Mouse (Mus musculus) thymus, postnatal 10 days (tissue): Measurements from ENCODE around the gene Ctnnd2.

Experiments
- DNase-seq, 2 experiments: peaks; one replicate each; pipeline ENCODE4 v3.0.0; 2021; ENCODE audit warnings: low spot score in 2 of 2

The Ctnnd2 gene

GRCm38 (mm10) chr15:30884692-30885334 is 712.4 kb downstream of the Ctnnd2 start:
- no peak for DNase-seq

- no peak for DNase-seq
Observed at GRCm38 (mm10) chr15:30885410-30885809, 713.0 kb downstream of the Ctnnd2 start.

GRCm38 (mm10) chr15:30887559-30887958 is 715.2 kb downstream of the Ctnnd2 start:
- DNase-seq, result no peak

- DNase-seq, result no peak
Observed at GRCm38 (mm10) chr15:30891986-30892385, 719.6 kb downstream of the Ctnnd2 start.

- no peak for DNase-seq
Observed at GRCm38 (mm10) chr15:30895063-30895462, 722.7 kb downstream of the Ctnnd2 start.

- DNase-seq, result no peak
Observed at GRCm38 (mm10) chr15:30897342-30897741, 724.9 kb downstream of the Ctnnd2 start.

GRCm38 (mm10) chr15:30908027-30908426 is 735.6 kb downstream of the Ctnnd2 start:
- no peak for DNase-seq

- no peak for DNase-seq
Observed at GRCm38 (mm10) chr15:30913360-30913759, 741.0 kb downstream of the Ctnnd2 start.

- DNase-seq, result no peak
Observed at GRCm38 (mm10) chr15:30925838-30926237, 753.4 kb downstream of the Ctnnd2 start.

- peak in 1 of 2 experiments; percentile 9 for DNase-seq
Observed at GRCm38 (mm10) chr15:30927632-30928031, 755.2 kb downstream of the Ctnnd2 start.

- DNase-seq, result no peak
Observed at GRCm38 (mm10) chr15:30931906-30932305, 759.5 kb downstream of the Ctnnd2 start.

- DNase-seq, result no peak
Observed at GRCm38 (mm10) chr15:30945863-30946262, 773.5 kb downstream of the Ctnnd2 start.

- no peak for DNase-seq
Observed at GRCm38 (mm10) chr15:30958513-30958912, 786.1 kb downstream of the Ctnnd2 start.

- DNase-seq, result no peak
Observed at GRCm38 (mm10) chr15:30962421-30963160, 790.2 kb downstream of the Ctnnd2 start.

- no peak for DNase-seq
Observed at GRCm38 (mm10) chr15:30964046-30964445, 791.7 kb downstream of the Ctnnd2 start.

GRCm38 (mm10) chr15:30964865-30965679 is 792.7 kb downstream of the Ctnnd2 start:
- no peak for DNase-seq

GRCm38 (mm10) chr15:30966826-30967225 is 794.4 kb downstream of the Ctnnd2 start:
- no peak for DNase-seq

GRCm38 (mm10) chr15:30974436-30974835 is 802.0 kb downstream of the Ctnnd2 start:
- DNase-seq, result no peak

GRCm38 (mm10) chr15:30974991-30975775 is 802.8 kb downstream of the Ctnnd2 start:
- DNase-seq, result peak in 1 of 2 experiments; percentile 3

GRCm38 (mm10) chr15:30977166-30977740 is 804.9 kb downstream of the Ctnnd2 start:
- no peak for DNase-seq

- DNase-seq, result no peak
Observed at GRCm38 (mm10) chr15:30986890-30987289, 814.5 kb downstream of the Ctnnd2 start.
